Mouse (Mus musculus) embryo, embryonic 9.5 days (tissue): Measurements from ENCODE around the gene Tekt1.
A peak's percentile ranks its signal among the peaks of the same experiment; 100 is the strongest.

Source experiments
- DNase-seq: peaks from one replicate; pipeline ENCODE4 v3.0.0-alpha.2; 2017; ENCODE audit errors: extremely low spot score

Gene Tekt1

GRCm38 (mm10) chr11:72342549-72343237, 19.5 kb downstream of the Tekt1 start:
- peak; percentile 60 for DNase-seq

- DNase-seq = no peak
Observed at GRCm38 (mm10) chr11:72339716-72340115, 22.5 kb downstream of the Tekt1 start.

- peak; percentile 28 for DNase-seq
Observed at GRCm38 (mm10) chr11:72338437-72338871, 23.8 kb downstream of the Tekt1 start.

- DNase-seq = no peak
Observed at GRCm38 (mm10) chr11:72336726-72337125, 25.5 kb downstream of the Tekt1 start.

GRCm38 (mm10) chr11:72334653-72335052, 27.6 kb downstream of the Tekt1 start:
- no peak for DNase-seq

GRCm38 (mm10) chr11:72332951-72333667, 29.1 kb downstream of the Tekt1 start:
- DNase-seq = no peak

- no peak for DNase-seq
Observed at GRCm38 (mm10) chr11:72325701-72326100, 36.5 kb downstream of the Tekt1 start.

GRCm38 (mm10) chr11:72324431-72324830, 37.8 kb downstream of the Tekt1 start:
- no peak for DNase-seq

GRCm38 (mm10) chr11:72318026-72318425, 44.2 kb downstream of the Tekt1 start:
- DNase-seq = no peak

GRCm38 (mm10) chr11:72314151-72314895, 47.9 kb downstream of the Tekt1 start, which contains the start of gene Fbxo39:
TSS of gene Fbxo39 (plus strand) at chr11:72314444.
- DNase-seq = no peak

GRCm38 (mm10) chr11:72311355-72312001, 50.8 kb downstream of the Tekt1 start:
- no peak for DNase-seq

- DNase-seq = no peak
Observed at GRCm38 (mm10) chr11:72310491-72310890, 51.8 kb downstream of the Tekt1 start.

- no peak for DNase-seq
Observed at GRCm38 (mm10) chr11:72308982-72309381, 53.3 kb downstream of the Tekt1 start.

- DNase-seq = no peak
Observed at GRCm38 (mm10) chr11:72307461-72307860, 54.8 kb downstream of the Tekt1 start.

- DNase-seq = no peak
Observed at GRCm38 (mm10) chr11:72302230-72302629, 60.0 kb downstream of the Tekt1 start.

GRCm38 (mm10) chr11:72301334-72301733, 60.9 kb downstream of the Tekt1 start, which contains the start of gene Xaf1:
TSS of gene Xaf1 (plus strand) at chr11:72301629.
- peak; percentile 2 for DNase-seq
